Mouse (Mus musculus) lung, adult 2 months (tissue): ENCODE results near the gene Gm19345. TPM values are rescaled to one million over a fixed set of nuclear protein-coding genes. Genes with fewer than 3 reads are reported as not detected.
A peak's percentile ranks its signal among the peaks of the same experiment; 100 is the strongest.

Experiments used
- DNase-seq: peaks from one replicate; pipeline ENCODE4 v3.0.0; 2022
- H3K4me1 ChIP-seq: fragments of 200-500 bp; 2 replicates; pipeline ENCODE4 v1.6.1; 2011; ENCODE audit warnings: low read length; ENCODE audit not compliant: control insufficient read depth, insufficient read depth
- H3K4me3 ChIP-seq: fragments of 200-500 bp; replicated peaks from 2 replicates; pipeline ENCODE3; 2011; ENCODE audit warnings: low read depth, mild to moderate bottlenecking, control low read depth, low read length; ENCODE audit errors: extremely low read depth
- CTCF ChIP-seq: fragments of 200-500 bp; IDR thresholded peaks from 2 replicates; pipeline ENCODE4 v1.5.1; 2011; ENCODE audit warnings: mild to moderate bottlenecking, low read length, control low read depth; ENCODE audit not compliant: insufficient read depth
- POLR2A ChIP-seq: fragments of 200-500 bp; IDR thresholded peaks from 2 replicates; pipeline ENCODE4 v1.6.1; 2011; ENCODE audit warnings: low read depth, mild to moderate bottlenecking, control low read depth, low read length, borderline replicate concordance; ENCODE audit errors: extremely low read depth
- WGBS: fragments of 180-500 bp; shearing (Covaris S2); methylation state at CpG from one replicate; pipeline ENCODE4 v1.1.7; 2018; 5-methylcytosine and 5-hydroxymethylcytosine counted together
- polyA plus RNA-seq: library from polyadenylated mRNA; depleted of rRNA; stranded (reverse); fragments of >200 nt; gene quantifications from 2 replicates; pipeline ENCODE4 v1.2.3, GENCODE M21; 2012; rRNA removed

Gm19345 gene
- polyA plus RNA-seq: 0.52 TPM in 1 of 2 replicates, not detected in the other

DNA sequence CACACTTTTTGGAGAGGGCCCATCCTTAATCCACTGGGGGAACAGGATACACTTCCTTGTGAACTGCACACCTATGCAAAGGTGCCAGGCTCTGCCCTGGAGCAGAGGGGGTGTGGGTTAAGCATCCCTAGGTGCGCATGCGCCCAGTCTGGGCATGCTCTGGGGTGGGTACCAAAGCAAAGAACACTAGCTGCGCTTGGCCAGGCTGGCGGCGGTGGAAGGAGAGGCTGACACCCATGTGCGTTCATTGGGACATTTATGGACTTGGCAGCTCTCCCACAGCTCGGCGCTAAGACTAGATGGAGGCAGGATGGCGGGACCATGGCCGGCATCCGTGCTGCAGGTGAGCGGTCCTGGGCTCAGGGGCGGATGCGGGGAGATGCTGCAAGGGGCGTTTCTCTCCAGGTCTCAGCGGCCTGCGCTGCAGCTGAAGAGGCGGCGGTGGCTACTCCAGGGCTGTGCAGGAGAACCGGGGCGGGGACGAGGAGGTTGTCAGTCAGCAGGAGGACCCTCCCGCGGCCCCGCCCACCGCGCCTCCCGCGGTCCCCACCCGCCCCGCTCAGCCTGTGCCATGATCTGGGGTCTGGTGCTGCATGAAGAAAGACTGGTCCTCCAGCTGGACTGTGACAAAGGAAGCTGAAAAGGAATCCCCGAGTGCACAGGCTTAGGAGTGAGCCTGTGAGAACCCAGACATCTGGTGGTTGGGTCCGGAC, at the start of gene Gm19345:
Gm19345 (plus strand) TSS at position 146 of the 713 bp plus-strand sequence.
- DNase-seq: no peak
- 4% methylated on average over 33 of the region's 33 CpGs for WGBS
- Histone ChIP-seq H3K4me3 (no peak within 1 kb of the TSS), H3K4me1 (no peaks in the 10 kb centered on the region; the same call in 1 of the 2 replicates)
- TF ChIP-seq POLR2A (no peak), CTCF (no peak)

DNA sequence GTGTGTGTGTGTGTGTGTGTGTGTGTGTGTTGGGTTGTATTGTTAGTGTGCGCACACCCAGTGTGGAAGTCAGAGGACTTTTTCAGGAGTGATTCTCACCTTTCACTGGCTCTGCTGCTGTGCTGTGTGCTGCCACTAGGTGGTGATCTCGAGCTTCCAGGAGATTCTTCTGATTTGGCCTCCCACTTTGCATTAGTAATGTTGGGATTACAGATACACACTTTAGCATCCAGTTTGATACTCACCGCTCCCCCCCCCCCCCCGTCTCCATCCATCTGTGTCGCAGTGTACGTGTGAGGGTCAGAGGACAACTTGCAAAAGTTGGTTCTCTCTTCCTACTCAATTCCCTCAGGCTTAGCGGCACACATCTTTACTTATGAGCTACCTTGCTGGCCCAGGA, 48.8 kb upstream of the Gm19345 start:
- Histone ChIP-seq H3K4me1 (no peaks in the 10 kb centered on the region), H3K4me3 (no peak overlapping the region)
- 18% methylated on average over 7 of the region's 7 CpGs for WGBS
- TF ChIP-seq CTCF (peak; percentile 99), POLR2A (no peak)
- peak; percentile 82 for DNase-seq

DNA sequence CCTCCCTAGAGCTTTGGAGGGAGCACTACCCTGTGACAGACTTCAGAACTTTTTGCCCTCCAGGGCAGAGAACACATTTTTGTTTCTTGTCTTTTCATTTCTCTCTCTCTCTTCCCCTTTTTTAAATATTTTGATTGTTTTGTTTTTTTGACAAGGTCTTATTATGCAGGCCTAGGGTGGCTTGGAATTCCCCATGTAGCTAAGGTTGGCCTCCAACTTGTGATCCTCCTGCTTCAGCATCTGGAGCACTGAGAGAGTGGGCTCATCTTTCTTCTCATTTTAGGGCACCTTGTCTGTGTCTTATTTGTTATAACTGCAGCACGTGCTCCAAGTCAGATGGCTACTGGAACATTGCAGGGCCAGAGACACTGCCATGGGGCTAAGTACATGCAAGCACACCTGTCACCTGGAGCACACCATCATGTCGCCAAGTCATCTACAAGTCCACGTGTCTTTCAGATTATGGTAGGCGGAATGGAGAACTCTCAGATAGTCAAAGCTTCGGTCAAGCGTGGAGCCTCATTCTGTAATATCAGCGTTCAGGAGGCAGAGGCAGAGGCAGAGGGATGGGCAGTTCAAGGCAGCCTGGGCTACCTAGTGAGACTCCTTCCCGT, 45.3 kb upstream of the Gm19345 start:
- no peak for DNase-seq
- Histone ChIP-seq H3K4me1 (no peaks in the 10 kb centered on the region), H3K4me3 (no peak overlapping the region)
- 85% methylated on average over 8 of the region's 8 CpGs for WGBS
- TF ChIP-seq POLR2A (no peak), CTCF (no peak)

DNA sequence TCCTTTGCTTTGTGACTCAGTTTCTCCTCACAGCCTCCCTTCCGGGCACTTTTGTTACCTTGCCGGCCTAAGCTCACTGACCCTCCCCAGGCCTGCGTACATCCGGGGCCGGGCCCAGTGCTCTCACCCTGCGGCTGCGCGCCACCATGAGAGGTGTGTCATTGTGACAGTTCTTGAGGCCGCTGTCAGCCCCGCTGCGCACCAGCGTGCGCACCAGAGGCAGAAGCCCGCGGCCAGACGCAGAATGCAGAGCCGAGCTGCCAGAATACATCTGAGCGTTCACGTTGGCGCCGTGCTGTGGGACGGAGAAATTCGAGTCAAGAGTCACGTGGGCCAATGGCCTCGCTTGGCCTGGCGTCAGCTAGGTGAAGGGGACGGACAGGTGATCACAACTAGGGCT, 42.4 kb upstream of the Gm19345 start:
- no peak for TF ChIP-seq CTCF
- TF ChIP-seq POLR2A: no peak
- DNase-seq: no peak
- H3K4me3 ChIP-seq: no peak overlapping the region
- H3K4me1 ChIP-seq: no peaks in the 10 kb centered on the region
- WGBS: 51% methylated on average over 27 of the region's 27 CpGs

DNA sequence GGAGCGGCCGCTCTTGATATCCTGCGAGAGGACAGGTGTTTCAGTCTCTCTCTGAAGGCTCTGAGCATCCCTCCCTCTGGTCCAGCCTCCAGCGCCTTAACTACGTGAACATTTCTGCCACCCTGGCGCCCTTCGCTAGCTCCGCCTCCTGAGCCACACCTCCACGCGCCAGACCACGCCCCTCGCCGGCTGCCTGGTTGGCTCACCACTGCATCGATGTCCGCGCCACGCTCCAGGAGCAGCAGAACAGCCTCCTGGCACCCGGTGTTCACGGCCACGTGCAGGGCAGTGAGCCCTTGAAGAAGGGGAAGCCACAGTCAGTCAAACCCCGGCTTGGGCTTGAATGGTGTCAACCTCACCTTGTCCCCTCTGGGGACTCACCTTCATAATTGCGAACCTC, 40.7 kb upstream of the Gm19345 start:
- 42% methylated on average over 22 of the region's 22 CpGs for WGBS
- Histone ChIP-seq H3K4me3 (no peak overlapping the region), H3K4me1 (peaks cover 3% of the 10 kb centered on the region; the same call in 1 of the 2 replicates)
- TF ChIP-seq CTCF: no peak
- TF ChIP-seq POLR2A: no peak
- DNase-seq: peak; percentile 74

DNA sequence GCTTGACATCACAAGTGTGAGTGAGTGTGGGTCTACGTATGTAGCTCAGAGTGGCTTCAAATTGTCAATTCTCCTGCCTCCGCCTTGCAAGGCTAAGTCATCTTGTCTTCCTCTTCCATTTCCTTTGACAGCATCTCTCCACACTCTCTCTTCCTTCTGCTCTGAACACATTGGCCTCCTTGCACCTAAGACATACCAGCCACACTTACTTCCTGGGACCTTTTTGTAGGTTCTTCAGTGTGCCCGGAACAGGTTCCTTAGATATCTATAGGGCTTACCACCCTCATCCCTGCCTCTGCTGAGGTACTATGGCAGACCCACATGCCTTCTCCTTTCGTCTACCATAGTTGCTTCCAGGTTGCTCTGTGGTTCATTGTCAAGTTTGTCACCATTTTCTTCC, 38.6 kb upstream of the Gm19345 start:
- DNase-seq: no peak
- H3K4me3 ChIP-seq: no peak overlapping the region
- TF ChIP-seq CTCF (no peak), POLR2A (no peak)
- WGBS: 94% methylated on average over 4 of the region's 4 CpGs
- H3K4me1 ChIP-seq: peaks cover 6% of the 10 kb centered on the region

DNA sequence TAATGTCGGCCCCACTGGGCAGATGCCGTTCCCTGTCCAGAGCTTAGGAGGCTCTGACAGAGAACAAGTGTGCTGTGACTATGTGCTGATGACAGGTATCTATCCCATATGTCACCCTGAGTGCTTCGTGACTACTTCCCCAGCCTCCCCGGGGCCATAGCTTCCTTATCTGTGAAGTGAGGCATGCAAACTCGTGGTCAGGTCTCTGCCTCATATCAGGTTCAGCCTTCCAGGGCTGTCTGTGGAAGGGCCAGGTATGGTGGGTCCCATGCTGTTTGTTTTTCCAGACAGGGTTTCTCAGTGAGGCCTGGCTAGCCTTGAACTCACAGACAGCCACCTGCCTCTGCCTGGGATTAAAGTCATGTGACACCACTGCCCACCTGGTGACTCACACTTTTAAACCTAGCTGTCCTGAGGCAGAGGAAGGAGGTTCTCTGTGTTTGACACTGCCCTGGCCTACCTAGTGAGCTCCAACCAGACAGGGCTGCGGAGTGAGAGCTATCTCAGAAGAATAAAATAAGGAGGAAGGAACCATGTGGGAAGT, 38.2 kb upstream of the Gm19345 start:
- no peak for TF ChIP-seq POLR2A
- TF ChIP-seq CTCF: no peak
- peaks cover 6% of the 10 kb centered on the region for H3K4me1 ChIP-seq
- no peak overlapping the region for H3K4me3 ChIP-seq
- no peak for DNase-seq
- WGBS: 74% methylated on average over 6 of the region's 6 CpGs

DNA sequence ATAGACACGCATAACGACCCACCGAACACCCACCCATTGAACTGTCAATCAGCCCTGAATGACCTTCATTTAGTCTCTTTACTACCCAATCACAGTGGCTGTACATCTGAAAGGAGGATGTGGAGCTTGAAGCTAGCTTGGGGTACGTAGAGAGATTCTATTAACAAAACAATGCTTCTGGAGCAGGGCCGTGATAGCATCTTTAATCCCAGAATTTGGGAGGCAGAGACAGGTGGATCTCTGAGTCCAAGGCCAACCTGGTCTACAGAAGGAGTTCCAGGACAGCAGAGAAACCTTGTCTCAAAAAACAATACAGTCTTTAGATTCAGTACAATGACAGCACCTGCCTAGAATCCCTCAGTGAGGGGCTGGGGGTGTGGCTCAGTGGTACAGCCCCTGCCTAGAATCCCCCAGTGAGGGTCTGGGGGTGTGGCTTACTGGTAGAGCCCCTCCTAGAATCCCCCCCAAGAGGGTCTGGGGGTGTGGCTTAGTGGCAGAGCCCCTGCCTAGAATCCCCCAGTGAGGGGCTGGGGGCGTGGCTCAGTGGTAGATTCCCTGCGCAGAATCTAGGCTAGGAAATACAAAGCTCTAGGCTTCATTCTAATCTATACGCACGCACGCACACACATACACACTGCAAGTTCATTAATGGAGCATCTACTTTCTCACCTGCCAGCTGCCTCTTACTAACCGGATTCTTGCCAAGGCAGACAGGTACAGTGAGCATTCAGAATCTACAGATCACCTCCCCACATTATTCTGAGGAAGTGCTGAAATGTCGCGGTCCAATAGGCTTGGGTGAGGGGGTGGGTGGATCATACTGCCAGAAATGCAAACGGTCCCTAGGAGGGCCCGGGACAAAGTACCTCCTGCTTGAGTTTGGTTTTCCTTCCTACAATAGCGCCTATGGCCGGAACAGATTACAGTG, 36.2 kb upstream of the Gm19345 start:
- Histone ChIP-seq H3K4me1 (peaks cover 10% of the 10 kb centered on the region), H3K4me3 (peak overlapping the region; percentile 49)
- WGBS: 40% methylated on average over 17 of the region's 17 CpGs
- DNase-seq: no peak
- no peak for TF ChIP-seq POLR2A
- no peak for TF ChIP-seq CTCF

DNA sequence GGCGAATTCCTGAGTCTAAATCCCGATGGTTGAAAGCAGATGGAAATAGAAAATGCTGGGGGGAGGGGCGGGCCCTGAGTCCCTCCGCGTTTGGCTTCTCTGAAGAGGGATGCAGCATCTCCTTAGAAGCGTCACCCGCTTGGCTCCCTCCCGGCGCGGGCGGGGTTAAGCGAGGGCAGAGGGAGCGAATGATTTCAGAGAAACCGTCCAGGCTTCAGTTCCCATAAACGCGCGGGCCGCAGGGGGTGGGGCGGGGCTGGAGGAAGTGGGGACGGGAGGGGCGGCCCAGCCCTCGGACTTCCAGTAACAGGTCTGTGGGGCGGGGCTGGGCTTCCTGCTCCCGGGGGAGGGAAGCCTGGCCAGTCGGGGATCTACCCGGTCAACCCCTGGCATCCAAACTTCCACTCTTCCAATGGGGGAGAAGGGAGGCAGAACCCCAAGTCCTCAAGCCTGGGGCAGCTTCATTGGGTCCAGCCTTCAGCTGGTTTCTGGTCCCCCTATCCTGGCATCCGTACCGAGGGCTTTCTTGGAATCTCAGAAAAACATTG, 35.5 kb upstream of the Gm19345 start:
- TF ChIP-seq POLR2A: peak; percentile 81; the same call in 1 of the 2 replicates
- no peak for TF ChIP-seq CTCF
- Histone ChIP-seq H3K4me1 (peaks cover 10% of the 10 kb centered on the region), H3K4me3 (peak overlapping the region; percentile 69)
- DNase-seq: peak; percentile 85
- 1% methylated on average over 28 of the region's 28 CpGs for WGBS
